Mouse (Mus musculus) olfactory bulb, adult 2 months (tissue): ENCODE data around the gene Stub1. TPM values are rescaled to one million over a fixed set of nuclear protein-coding genes. Genes with fewer than 3 reads are reported as not detected.
A peak's percentile ranks its signal among the peaks of the same experiment; 100 is the strongest.
"Not testable (repeated sequence)": the region's sequence is repeated elsewhere in the genome, so short reads cannot be mapped to it uniquely, and the experiment has no call there.

Source experiments
- H3K27ac ChIP-seq: fragments of 200-500 bp; 2 replicates; pipeline ENCODE4 v1.5.1; 2012; ENCODE audit warnings: low read depth, low read length; ENCODE audit not compliant: insufficient read depth
- H3K4me1 ChIP-seq: fragments of 200-500 bp; 2 replicates; pipeline ENCODE4 v1.6.1; 2012; ENCODE audit warnings: low read length; ENCODE audit not compliant: control insufficient read depth, insufficient read depth
- H3K4me3 ChIP-seq: fragments of 200-500 bp; 2 replicates; pipeline ENCODE4 v1.5.1; 2012; ENCODE audit warnings: mild to moderate bottlenecking, low read depth, low read length, moderate library complexity; ENCODE audit not compliant: insufficient read depth
- CTCF ChIP-seq: fragments of 200-500 bp; IDR thresholded peaks from 2 replicates; pipeline ENCODE4 v1.5.1; 2012; ENCODE audit warnings: low read depth, mild to moderate bottlenecking, low read length, moderate library complexity; ENCODE audit not compliant: insufficient read depth
- POLR2A ChIP-seq: fragments of 200-500 bp; IDR thresholded peaks from 2 replicates; pipeline ENCODE4 v1.6.1; 2012; ENCODE audit warnings: mild to moderate bottlenecking, low read depth, low read length, moderate library complexity; ENCODE audit not compliant: insufficient read depth
- WGBS: fragments of 180-500 bp; shearing (Covaris S2); methylation state at CpG from one replicate; pipeline ENCODE4 v1.1.7; 2018; 5-methylcytosine and 5-hydroxymethylcytosine counted together
- polyA plus RNA-seq: library from polyadenylated mRNA; stranded (reverse); fragments of >200 nt; gene quantifications from 2 replicates; pipeline ENCODE4 v1.2.4, GENCODE M21; 2012; ENCODE audit warnings: low replicate concordance; ENCODE audit not compliant: missing spikeins, insufficient read depth, insufficient read length

The Stub1 gene
- polyA plus RNA-seq, 1 experiment = not detected

DNA sequence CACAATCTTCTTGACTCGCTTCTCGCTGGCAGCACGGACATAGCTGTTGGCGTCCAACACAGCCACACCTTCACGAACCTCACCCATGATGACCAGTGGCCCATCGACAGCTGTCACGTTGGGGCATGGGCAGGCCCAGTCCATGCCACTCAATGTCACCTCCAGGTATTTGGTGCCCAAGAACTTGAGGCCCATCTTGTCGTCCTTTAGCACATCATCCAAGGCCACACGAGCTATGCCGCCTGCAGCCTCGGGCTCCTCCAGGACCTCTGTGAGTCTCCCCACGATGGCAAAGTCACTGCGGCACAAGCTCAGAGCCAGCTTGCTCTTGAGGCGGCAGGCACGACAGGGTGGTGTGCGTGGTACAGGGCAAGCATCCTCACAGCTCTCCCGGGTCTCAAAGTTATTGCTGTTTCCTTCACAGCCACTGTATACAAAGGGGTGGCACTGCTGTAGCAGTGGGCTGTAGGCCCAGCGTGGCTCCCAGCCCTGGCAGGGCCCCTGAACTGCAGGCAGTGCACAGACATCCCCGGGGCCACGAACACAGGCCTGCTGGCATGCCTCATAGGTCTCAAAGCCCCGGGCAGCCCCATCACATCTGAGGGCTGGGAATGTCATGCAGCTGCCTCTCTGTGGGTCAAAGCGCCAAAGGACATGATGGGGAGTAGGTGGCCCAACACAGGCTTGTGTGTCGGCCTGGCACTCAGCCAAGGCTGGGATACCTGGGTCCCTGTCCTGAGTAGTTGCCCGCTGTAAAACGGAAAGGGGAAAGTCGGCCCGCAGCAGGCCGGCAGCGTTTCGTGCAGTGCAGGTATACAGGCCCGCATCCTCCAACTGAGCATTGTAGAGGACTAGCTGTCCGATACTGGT, 44.8 kb upstream of the Stub1 start:
- TF ChIP-seq CTCF (no peak), POLR2A (no peak)
- Histone ChIP-seq H3K4me3 (no peak overlapping the region), H3K27ac (no peak overlapping the region), H3K4me1 (peaks cover 30% of the 10 kb centered on the region)
- 89% methylated on average over 32 of the region's 32 CpGs for WGBS

DNA sequence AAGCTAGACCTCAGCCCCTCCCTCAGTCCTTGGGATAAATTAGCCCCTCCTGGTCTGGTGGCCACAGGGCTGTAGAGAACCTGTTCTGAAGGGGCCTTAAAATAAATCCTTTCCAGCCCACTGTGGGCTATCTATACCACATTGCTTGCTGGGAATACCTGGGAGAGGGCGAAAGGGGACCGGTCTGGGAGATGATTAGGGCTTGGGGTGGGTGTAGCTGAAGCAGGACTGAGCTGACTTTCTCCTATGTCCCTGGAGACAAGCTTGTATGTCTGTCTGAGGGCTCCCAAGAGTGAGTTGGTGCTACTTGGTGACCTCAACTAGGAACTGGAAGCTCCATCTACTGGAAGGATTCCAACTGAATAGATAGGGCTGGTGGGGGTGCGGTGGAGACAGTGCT, 43.8 kb upstream of the Stub1 start:
- H3K27ac ChIP-seq = no peak overlapping the region
- H3K4me1 ChIP-seq = peaks cover 30% of the 10 kb centered on the region
- 90% methylated on average over 3 of the region's 3 CpGs for WGBS
- TF ChIP-seq CTCF = no peak
- TF ChIP-seq POLR2A = no peak
- no peak overlapping the region for H3K4me3 ChIP-seq

DNA sequence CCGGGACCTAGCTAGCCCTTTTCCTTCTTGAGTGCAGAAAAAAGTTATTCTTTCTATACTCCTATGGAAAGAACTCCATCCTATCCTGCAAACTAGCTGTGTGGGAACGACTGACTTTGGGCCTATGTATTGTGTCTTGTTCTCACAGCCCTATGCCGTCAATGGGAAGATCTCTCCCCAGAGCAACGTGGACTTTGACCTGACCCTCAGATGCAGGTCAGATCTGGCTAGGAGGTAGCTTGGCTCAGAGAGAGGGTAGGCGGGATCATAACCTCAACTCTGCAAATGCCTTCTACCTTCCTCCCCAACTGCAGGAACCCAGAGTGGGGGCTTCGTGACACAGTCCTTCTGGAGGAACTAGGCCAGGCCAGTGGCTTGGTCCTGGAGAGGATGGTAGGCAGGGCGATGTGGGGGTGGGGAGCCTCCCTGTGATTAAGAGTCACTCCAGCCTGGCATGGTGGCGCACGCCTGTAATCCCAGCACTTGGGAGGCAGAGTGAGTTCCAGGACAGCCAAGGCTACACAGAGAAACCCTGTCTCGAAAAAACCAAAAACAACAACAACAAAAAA, 43.2 kb upstream of the Stub1 start:
- H3K27ac ChIP-seq = no peak overlapping the region
- TF ChIP-seq CTCF (no peak), POLR2A (no peak)

DNA sequence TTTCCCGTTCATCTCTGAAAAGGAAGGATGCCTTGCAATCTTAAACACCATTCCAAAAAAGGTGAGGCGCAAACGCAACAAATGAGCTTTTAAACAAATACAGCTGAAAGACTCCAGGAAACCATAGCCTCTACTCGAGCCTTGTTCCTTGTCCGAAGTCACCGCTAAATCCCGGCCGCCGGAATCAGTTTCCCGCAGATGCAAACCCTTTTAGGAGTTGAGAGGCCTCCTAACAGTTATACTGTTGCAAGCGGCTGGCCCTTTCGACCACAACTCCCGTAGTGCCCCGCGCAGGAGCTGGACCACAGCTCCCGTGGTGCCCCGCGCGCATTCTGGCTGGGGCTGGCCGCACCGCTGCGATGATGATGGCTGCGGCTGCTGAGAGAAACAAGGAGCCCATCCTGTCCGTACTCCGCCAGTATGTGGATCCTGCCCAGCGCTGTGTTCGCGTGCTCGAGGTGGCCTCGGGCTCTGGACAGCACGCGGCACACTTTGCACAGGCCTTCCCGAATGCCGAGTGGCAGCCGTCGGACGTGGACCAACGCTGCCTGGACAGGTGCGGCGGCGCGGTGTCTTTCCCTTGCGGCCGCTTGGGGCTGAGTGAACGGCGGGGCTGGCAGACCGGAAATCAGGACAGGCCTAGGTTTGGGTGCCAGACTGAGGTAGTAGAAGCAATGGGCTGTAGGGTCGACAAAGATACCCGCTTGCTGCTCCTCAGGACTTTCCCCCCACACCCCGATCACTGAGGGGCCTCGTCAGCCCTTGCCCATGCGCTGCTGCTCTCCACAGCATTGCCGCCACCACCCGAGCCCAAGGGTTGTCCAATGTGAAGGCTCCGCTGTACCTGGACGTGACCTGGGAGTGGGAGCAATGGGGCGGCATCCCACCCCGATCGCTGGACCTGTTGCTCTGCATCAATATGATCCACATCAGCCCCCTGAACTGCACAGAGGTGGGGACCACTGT, 42.2 kb upstream of the Stub1 start:
- peak overlapping the region; percentile 96 for H3K27ac ChIP-seq
- under 1% methylated on average over 59 of the region's 59 CpGs for WGBS
- TF ChIP-seq POLR2A (peak; percentile 84), CTCF (peak; percentile 32; the same call in 1 of the 2 replicates)
- peak overlapping the region; percentile 87 for H3K4me3 ChIP-seq
- peaks cover 30% of the 10 kb centered on the region for H3K4me1 ChIP-seq

More for the DNA sequence above, 43.2 kb upstream of the Stub1 start:
- peaks cover 30% of the 10 kb centered on the region for H3K4me1 ChIP-seq
- WGBS = 67% methylated on average over 10 of the region's 10 CpGs
- H3K4me3 ChIP-seq = peak overlapping the region; percentile 87

DNA sequence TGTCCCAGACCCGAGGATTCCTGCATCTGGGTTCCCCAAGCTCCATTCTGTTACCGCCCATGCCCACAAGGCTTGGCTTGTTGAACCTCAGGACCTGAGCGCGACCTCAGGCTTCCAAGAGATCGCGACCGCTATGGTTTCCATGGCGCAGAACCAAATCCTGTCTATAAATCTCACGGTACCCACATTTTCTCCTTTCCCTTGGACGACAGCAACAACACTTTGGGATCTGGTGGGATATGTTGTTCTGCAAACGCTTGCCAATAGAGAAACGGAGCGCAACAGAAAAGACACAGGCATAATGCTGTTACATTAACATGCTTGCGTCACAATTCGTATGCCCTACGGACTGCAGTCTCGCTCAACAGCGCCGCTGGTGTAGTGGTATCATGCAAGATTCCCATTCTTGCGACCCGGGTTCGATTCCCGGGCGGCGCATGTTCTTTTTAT, 41.5 kb upstream of the Stub1 start, which contains the start of gene Mettl26:
Gene Mettl26 (plus strand): TSS at position 354 of the 450 bp plus-strand sequence.
- TF ChIP-seq POLR2A (no peak), CTCF (no peak)
- H3K27ac ChIP-seq = peak within 1 kb of the TSS; percentile 96
- peaks cover 28% of the 10 kb centered on the region for H3K4me1 ChIP-seq
- peak within 1 kb of the TSS; percentile 87 for H3K4me3 ChIP-seq
- WGBS = under 1% methylated on average over 25 of the region's 25 CpGs

DNA sequence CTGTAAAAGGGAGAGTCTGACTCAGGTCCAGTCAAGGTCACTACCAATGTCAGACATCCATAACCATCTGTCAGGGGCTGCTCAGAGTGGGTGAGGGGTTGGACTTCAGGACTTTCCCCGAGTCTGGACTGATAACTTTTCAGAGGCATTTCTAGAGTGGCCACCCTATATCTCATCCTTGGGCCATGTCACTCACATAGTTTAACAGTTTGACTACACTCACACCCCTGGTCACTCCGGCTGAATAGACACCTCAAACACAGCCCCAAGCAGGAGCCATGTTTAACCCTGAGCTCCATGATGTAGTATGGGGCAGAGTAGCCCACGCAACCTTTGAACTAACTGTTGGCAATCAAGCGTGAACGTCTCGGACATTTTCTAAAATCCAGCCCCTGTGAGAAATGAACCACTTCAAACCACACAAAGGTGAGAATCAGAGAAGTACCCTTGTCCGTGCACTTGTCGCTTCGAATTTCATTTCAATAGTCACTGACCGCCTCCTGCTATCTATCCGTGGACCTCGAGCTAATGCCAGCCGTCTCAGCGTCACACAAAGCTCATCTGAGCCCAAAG, 41.0 kb upstream of the Stub1 start:
- H3K4me1 ChIP-seq = peaks cover 27% of the 10 kb centered on the region
- H3K4me3 ChIP-seq = peak overlapping the region; percentile 87
- no peak for TF ChIP-seq POLR2A
- TF ChIP-seq CTCF = no peak
- 9% methylated on average over 14 of the region's 14 CpGs for WGBS
- peak overlapping the region; percentile 82 for H3K27ac ChIP-seq

DNA sequence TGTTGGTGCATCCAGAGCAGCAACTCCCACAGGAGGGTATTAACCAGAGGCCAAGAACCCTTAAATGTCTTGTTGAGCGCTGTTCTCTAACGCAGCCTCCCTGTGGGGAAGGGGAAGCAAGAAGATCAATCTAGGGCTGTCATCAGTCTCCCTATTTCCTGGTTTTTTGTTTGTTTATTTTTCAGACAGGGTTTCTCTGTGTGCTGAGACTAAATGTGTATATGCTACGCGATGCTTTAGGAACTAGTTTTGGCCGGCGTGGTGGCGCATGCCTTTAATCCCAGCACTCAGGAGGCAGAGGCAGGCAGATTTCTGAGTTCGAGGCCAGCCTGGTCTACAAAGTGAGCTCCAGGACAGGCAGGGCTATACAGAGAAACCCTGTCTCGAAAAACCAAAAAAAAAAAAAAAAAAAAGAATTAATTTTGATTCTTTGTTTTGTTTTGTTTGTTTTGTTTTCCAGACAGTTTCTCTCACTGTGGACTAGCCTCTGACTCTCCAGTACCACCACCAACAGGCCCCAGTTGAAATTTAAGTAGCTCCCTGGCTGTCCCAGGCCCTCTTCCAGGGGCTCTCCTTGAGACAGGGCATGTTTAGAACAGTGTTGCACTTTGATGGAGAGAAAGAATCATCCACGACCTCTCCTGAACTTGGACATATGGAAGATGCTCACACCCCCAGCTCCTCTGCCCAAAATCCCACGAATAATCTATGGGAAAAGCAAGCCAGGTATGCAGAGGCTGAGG, 40.4 kb upstream of the Stub1 start:
- Histone ChIP-seq H3K4me3 (0 out of 2 replicates have a peak overlapping the region, but pooled peaks have one; percentile 87), H3K27ac (peak overlapping the region; percentile 82; the same call in 1 of the 2 replicates), H3K4me1 (peaks cover 22% of the 10 kb centered on the region)
- TF ChIP-seq CTCF = no peak
- no peak for TF ChIP-seq POLR2A
- WGBS = 80% methylated on average over 11 of the region's 11 CpGs

DNA sequence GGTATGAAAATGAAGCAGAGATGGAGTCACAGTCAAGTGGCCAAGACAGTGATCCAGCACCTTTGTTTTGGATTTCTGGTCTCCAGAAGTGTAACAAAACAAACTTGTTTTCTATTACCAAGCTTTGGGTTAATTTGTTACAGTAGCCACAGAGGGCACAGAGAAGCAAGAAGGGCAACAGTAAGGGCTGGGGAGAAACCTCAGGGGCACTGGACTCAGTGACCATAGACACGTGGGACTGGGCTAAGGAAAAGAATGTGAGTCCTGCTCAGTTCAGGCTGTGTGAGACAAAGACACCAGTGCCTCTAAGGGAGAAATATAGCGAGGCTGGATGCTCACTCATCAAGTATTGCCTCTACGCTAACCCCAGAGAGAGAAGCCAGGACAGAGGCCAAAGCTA, 39.5 kb upstream of the Stub1 start:
- TF ChIP-seq POLR2A = no peak
- no peak for TF ChIP-seq CTCF
- Histone ChIP-seq H3K4me1 (peaks cover 20% of the 10 kb centered on the region), H3K27ac (no peak overlapping the region), H3K4me3 (no peak overlapping the region)
- 87% methylated on average over 3 of the region's 3 CpGs for WGBS

DNA sequence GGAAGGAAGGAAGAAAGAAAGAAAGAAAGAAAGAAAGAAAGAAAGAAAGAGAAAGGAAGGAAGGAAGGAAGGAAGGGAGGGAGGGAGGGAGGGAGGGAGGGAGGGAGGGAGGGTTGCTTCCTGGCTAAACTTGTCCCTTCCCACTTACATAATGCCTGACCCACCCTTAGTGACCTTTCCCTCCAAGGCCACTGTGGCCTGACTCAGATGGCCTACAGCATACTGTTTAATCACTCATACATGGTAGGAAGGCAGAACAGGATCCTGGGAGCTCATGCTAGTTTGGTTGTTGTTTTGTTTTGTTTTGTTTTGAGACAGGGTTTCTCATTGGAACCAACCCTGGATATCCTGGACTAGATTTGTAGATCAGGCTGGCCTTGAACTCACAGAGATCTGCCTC, 38.4 kb upstream of the Stub1 start:
- H3K27ac ChIP-seq, H3K4me3 ChIP-seq: not testable (repeated sequence)
- peaks cover 17% of the 10 kb centered on the region for H3K4me1 ChIP-seq
